Mouse (Mus musculus): ENCODE results near the gene Tmem44.
"Not testable (repeated sequence)": the region's sequence is repeated elsewhere in the genome, so short reads cannot be mapped to it uniquely, and the experiment has no call there.

Tmem44 gene

DNA sequence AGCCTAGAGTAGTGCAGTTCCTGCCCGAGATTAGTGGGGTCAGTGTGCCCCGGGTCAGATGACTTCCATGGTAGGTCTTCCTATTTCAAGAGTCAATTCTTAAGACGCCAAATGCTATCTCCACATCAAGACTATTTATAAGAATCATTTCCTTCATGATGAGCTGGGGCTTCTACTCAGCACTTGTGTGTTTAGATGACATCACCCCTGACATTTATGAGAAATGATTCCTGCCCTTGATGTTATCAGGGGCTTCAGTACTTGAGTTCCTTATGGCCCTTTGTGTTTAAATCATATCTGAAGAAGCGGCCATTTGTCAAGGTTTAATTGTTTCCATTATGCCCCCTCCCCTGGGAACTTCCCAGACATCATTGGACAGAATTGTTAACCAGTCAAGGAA lies 58.9 kb downstream of the Tmem44 start:
- peak; percentile 72 for DNase-seq

DNA sequence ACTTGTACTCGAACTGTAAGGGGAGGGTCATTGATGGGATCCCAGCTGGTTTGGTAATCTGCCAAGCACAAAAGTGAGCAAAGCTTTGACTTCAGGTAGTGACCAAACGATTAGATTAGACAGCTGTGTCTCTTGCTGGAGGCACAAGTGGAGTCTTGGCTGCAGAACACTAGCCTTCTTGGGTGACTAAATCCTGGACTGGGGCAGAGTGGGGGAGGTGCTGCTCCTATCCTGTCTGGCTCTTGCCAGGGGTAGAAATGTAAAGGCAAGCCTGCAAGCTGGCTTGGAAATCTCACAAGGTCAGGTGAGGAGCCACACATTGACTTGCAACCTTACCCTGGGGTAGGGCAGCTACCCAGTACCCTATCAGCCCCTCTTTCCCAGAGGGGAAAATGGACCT lies 59.9 kb downstream of the Tmem44 start:
- DNase-seq, result no peak

- no peak for DNase-seq
These were observed 60.3 kb downstream of the Tmem44 start for GRCm38 (mm10) chr16:30490316-30490715.

GRCm38 (mm10) chr16:30489662-30490061 lies 61.0 kb downstream of the Tmem44 start:
- no peak for DNase-seq

- DNase-seq, result no peak
These were observed 64.1 kb downstream of the Tmem44 start for GRCm38 (mm10) chr16:30486498-30486897.

DNA sequence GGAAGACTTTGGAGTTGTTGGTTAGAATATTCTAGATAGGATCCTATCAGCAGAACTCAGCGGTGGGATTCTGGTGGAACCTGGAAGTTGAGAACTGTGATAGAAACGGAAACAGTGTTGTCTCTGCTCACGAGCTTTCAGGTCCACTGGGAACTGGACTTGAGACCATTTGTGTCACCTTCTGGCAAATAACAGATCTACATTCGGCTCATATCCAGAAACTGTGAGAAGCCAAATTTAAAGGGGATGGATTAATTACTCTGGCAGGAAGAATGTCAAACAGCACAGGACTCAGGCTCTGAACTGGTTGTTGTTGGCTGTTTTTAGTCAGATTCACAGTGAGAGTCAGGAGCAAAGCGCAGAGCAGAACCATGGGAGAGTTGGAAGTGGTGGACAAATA lies 72.9 kb downstream of the Tmem44 start:
- DNase-seq, result no peak

DNA sequence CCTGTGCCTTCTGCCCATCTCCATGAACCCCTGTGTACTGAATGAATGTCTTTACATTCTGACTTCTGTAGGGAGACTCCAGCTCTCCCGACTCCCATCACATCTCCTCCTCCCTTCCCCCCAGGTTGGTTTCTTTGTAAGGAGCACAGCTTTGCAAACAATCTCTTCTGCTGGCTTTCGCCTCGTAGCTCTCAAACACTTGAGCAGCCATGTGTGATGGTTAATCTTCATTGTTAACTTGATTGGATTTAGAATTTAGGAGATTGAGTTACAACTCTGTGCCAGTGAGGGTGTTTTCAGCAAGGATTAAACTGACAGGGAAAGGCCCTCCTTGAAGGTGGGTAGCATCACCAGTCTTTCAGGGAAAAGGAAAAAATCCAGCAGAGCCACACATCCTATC lies 73.6 kb downstream of the Tmem44 start:
- no peak for DNase-seq

GRCm38 (mm10) chr16:30475633-30476461 lies 74.8 kb downstream of the Tmem44 start:
- DNase-seq, result peak; percentile 63

DNA sequence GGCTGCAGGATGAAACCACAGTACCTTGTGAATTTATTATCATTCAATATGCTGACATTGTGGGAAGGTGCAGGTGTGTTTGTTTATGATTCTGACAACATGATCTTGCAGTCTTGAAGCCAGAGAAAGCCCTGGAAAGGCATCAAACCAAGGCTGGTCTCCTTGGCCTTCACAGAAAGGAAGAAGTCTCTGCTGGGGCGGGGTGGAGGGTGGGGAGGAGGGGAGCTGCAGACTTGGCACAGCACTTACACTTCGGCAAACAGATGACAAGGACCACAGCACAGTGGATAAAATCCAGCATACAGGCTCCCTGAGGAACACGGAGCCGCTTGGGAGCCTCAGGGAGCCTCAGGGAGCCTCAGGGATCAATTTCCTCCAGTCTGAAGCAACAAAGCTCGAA lies 78.2 kb downstream of the Tmem44 start:
- no peak for DNase-seq

- no peak for DNase-seq
These were observed 78.7 kb downstream of the Tmem44 start for GRCm38 (mm10) chr16:30471912-30472311.

DNA sequence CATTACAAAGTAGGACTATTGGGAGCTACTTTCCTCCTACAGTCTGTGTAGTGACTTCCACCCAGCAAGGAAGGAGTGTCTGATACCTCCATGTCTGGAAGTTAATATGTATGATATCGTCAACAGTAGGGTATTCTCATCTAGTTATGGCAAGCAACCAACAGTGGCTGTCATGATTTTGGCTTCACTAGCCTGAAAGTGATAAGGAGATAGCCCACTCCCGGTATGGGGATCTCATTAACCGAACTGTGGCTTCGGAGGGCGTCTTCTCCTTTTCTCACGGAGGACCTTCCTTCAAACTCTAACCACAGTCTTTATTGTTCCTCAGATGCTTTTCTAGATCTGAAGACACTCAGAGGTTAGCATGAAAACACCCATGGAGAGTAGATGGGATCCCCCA lies 81.7 kb downstream of the Tmem44 start:
- DNase-seq, result no peak

DNA sequence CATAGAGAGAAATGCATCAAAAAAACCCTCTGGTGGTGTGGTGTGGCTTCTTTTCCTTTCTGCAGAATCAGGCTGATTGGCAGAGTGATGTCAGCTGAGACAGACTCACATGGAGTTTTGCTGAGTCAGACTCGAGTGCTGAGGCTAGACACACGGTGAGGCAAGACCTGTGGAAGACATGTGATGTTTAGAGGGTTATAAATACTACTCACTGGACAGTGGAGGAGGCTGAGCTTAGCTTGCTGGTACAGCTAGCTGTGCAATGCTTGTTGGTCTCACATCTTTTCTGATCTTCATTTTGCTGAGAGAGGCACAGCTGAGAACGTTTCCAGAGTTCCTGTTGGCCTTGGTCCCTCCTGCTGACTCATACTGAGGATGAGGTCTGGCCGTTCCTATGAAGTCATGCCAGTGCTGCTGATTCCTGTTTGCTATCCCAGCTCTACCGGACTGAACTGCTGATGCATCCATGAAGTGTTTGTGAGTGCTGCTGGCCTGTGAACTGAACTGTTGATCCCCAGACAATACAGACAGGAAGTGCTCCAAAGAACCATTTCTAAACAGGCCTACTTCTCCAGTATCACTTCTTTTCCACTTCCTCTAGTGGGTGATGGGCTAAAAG lies 84.9 kb downstream of the Tmem44 start:
- peak; percentile 33 for DNase-seq

GRCm38 (mm10) chr16:30464742-30465141 lies 85.9 kb downstream of the Tmem44 start:
- not testable (repeated sequence) for DNase-seq
